Mouse (Mus musculus): ENCODE data around the gene Trio.

GRCm38 (mm10) chr15:27783092-27783491, 242.6 kb downstream of the Trio start:
- no peak for TF ChIP-seq CTCF (IDR thresholded peaks at IDR 0.05; ENCODE audit: borderline replicate concordance, insufficient read depth, low read depth, low read length)
- TF ChIP-seq POLR2A (IDR thresholded peaks at IDR 0.05; ENCODE audit: borderline replicate concordance, insufficient read depth, low read length): no peak
